Mouse (Mus musculus): ENCODE results near the gene Tnik. TPM values are rescaled to one million over a fixed set of nuclear protein-coding genes. Genes with fewer than 3 reads are reported as not detected.

Gene Tnik
- polyA plus RNA-seq, 1 experiment from 2014 or later = 16.9 TPM

Small RNAs within 50 kb of the gene (microRNA-seq; reads per million reads assigned to microRNA genes)
- gene Mir466q = not detected
